Mouse (Mus musculus) kidney, adult 2 months (tissue): ENCODE results near the gene Mrgprg. TPM values are rescaled to one million over a fixed set of nuclear protein-coding genes. Genes with fewer than 3 reads are reported as not detected.

ENCODE experiments used
- DNase-seq: peaks from one replicate; pipeline ENCODE4 v3.0.0; 2021
- H3K27ac ChIP-seq: fragments of 200-500 bp; 2 replicates; pipeline ENCODE4 v1.5.1; 2012; ENCODE audit warnings: low read depth, low read length, control low read depth, inconsistent platforms; ENCODE audit not compliant: insufficient read depth
- H3K27me3 ChIP-seq: fragments of 200-500 bp; replicated peaks from 2 replicates; pipeline ENCODE4 v1.6.1; 2012; ENCODE audit warnings: mild to moderate bottlenecking, moderate library complexity, low read length, inconsistent platforms; ENCODE audit not compliant: control insufficient read depth, insufficient read depth
- H3K36me3 ChIP-seq: fragments of 200-500 bp; 2 replicates; pipeline ENCODE4 v1.6.1; 2012; ENCODE audit warnings: mild to moderate bottlenecking, moderate library complexity, low read length, inconsistent platforms; ENCODE audit not compliant: control insufficient read depth, insufficient read depth
- H3K4me1 ChIP-seq: fragments of 200-500 bp; 2 replicates; pipeline ENCODE4 v1.6.1; 2011; ENCODE audit warnings: low read length; ENCODE audit not compliant: control insufficient read depth, insufficient read depth
- H3K4me3 ChIP-seq: fragments of 200-500 bp; 2 replicates; pipeline ENCODE4 v1.5.1; 2011; ENCODE audit warnings: mild to moderate bottlenecking, low read depth, low read length, control low read depth; ENCODE audit not compliant: insufficient read depth
- CTCF ChIP-seq: fragments of 200-500 bp; conservative IDR thresholded peaks from 2 replicates; pipeline ENCODE4 v1.5.1; 2011; ENCODE audit warnings: low read depth, mild to moderate bottlenecking, control low read depth, low read length, moderate library complexity, mixed read lengths; ENCODE audit not compliant: insufficient read depth, insufficient read length
- POLR2A ChIP-seq: fragments of 200-500 bp; IDR thresholded peaks from one replicate; pipeline ENCODE4 v1.6.1; 2011; ENCODE audit warnings: low read depth, low read length, control low read depth
- WGBS: fragments of 180-500 bp; shearing (Covaris S2); methylation state at CpG from one replicate; pipeline ENCODE4 v1.1.7; 2018; 5-methylcytosine and 5-hydroxymethylcytosine counted together
- polyA plus RNA-seq: library from polyadenylated mRNA; depleted of rRNA; stranded (reverse); fragments of >200 nt; gene quantifications from 2 replicates; pipeline ENCODE4 v1.2.3, GENCODE M21; 2012

Mrgprg gene
- polyA plus RNA-seq, 1 experiment, result 1.1 TPM

DNA sequence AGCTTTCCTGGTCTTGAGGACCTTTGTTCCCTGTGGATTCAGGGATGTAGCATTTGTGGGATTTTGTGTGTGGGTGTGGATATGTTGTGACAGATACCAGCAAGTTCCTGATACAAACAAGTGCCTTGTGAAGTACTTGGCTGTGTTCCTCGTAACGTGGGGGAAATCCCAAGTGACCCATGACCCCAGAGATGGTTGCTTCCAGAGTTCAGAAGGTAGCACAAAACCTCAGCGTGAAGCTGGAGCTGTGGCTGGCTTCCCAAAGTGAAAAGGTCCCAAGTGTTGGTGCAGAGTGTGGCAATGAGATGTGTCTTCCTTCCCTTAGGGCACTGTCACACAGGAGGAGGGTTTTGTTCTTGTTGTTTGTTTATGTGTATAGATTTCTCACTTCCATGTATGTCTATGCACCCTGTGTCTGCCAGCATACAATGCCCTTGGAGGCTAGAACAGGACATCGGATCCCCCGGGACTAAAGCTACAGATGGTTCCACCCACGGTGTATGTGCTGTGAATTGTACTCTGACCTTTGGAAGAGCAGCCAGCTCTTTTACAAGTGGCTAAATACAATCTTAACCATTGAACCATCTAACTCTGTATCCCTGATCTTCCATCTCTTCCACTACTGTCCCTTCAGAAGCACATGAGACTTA, 25.7 kb upstream of the Mrgprg start:
- Histone ChIP-seq H3K36me3 (no peaks in the 10 kb centered on the region), H3K4me1 (peaks cover 8% of the 10 kb centered on the region), H3K27ac (peak overlapping the region; percentile 71), H3K27me3 (no peaks in the 10 kb centered on the region), H3K4me3 (no peak overlapping the region)
- TF ChIP-seq POLR2A (no peak), CTCF (no peak)
- peak; percentile 73 for DNase-seq
- 45% methylated on average over 6 of the region's 6 CpGs for WGBS

DNA sequence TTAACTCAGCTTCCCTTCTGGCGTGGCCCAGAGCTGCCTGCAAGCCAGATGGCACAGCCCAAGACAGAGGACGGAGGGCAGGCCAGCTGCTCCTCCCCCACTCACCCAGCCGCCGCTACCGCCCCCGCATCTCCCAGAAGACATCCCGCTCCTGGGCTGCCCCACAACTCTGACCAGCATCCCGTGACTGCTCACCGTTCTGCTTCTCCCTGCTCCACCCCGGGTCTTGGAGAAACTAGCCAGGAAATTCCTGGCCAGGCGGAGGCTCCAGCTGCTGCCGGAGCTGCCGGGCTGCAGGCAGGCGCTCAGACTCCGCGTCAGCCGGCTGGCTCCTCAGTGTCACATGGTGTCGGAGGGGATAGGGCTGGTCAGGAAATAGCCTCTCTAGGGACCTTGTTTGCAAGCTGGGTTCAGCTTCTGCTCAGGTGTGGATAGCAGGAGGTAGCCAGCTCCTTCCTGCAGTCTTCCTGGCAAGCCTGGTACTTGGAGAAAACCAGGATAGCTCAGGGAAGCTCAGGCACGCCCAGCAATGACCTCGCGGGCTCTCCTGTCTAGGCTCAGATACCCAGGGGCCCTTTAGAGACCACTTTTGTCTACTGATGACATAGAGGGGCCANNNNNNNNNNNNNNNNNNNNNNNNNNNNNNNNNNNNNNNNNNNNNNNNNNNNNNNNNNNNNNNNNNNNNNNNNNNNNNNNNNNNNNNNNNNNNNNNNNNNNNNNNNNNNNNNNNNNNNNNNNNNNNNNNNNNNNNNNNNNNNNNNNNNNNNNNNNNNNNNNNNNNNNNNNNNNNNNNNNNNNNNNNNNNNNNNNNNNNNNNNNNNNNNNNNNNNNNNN, 17.4 kb upstream of the Mrgprg start, which contains the start of gene Mrgpre:
Gene Mrgpre (minus strand): TSS at position 505 of the 834 bp plus-strand sequence.
- Histone ChIP-seq H3K27ac (peak within 1 kb of the TSS; percentile 34), H3K27me3 (no peaks in the 10 kb centered on the region), H3K36me3 (no peaks in the 10 kb centered on the region), H3K4me1 (peaks cover 14% of the 10 kb centered on the region), H3K4me3 (peak within 1 kb of the TSS; percentile 31)
- TF ChIP-seq POLR2A (no peak), CTCF (no peak)
- WGBS, result 4% methylated on average over 21 of the region's 21 CpGs
- DNase-seq, result peak; percentile 92

DNA sequence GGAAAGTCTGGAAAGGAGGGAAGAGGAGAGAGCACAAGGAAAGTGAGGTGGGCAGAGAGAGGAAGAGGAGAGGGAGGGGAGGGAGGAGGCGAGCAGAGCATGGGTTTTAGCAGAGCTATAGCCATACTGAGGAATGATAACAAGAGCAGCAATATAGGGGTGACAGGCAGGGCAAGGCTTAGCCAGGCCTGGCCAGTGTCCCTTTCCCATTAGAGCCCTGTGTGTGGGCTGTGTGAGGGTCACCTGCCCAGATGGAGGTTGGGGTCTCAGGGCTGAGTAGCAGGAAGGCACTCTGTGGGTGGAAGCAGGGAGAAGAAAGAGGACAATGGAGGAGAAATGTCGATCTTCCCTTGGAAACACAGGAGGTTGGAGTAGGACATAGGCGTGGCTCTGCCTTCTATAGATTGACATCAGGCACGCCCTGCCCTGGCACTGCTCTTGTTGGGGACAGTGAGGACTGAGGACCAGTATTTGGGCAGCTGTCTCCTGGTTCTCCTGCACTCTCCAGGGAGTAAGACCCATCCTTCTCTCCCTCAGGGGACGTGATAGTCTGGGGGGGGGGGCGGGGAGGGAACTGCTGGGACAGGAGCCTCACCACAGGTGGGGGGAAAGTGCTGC, 16.7 kb upstream of the Mrgprg start:
- H3K36me3 ChIP-seq, result no peaks in the 10 kb centered on the region
- no peak for TF ChIP-seq POLR2A
- TF ChIP-seq CTCF, result no peak
- H3K4me1 ChIP-seq, result peaks cover 14% of the 10 kb centered on the region
- H3K27me3 ChIP-seq, result no peaks in the 10 kb centered on the region
- DNase-seq, result peak; percentile 27
- H3K27ac ChIP-seq, result peak overlapping the region; percentile 34
- H3K4me3 ChIP-seq, result peak overlapping the region; percentile 31
- 39% methylated on average over 6 of the region's 6 CpGs for WGBS

GRCm38 (mm10) chr7:143777375-143777774, 10.6 kb upstream of the Mrgprg start:
- TF ChIP-seq CTCF (no peak), POLR2A (no peak)
- H3K4me1 ChIP-seq, result no peaks in the 10 kb centered on the region; the same call in 1 of the 2 replicates
- H3K4me3 ChIP-seq, result no peak overlapping the region
- peak overlapping the region; percentile 61; the same call in 1 of the 2 replicates for H3K27ac ChIP-seq
- 54% methylated on average over 2 of the region's 2 CpGs for WGBS
- DNase-seq, result peak; percentile 75
- no peaks in the 10 kb centered on the region for H3K27me3 ChIP-seq
- H3K36me3 ChIP-seq, result no peaks in the 10 kb centered on the region

GRCm38 (mm10) chr7:143776137-143776536, 9.3 kb upstream of the Mrgprg start:
- Histone ChIP-seq H3K27me3 (no peaks in the 10 kb centered on the region), H3K36me3 (no peaks in the 10 kb centered on the region), H3K27ac (no peak overlapping the region), H3K4me1 (no peaks in the 10 kb centered on the region; the same call in 1 of the 2 replicates), H3K4me3 (no peak overlapping the region)
- DNase-seq, result peak; percentile 34
- TF ChIP-seq CTCF, result no peak
- TF ChIP-seq POLR2A, result no peak
- 52% methylated on average over 3 of the region's 3 CpGs for WGBS

- Histone ChIP-seq H3K27me3 (no peaks in the 10 kb centered on the region), H3K27ac (no peak overlapping the region), H3K4me1 (no peaks in the 10 kb centered on the region), H3K36me3 (no peaks in the 10 kb centered on the region), H3K4me3 (no peak overlapping the region)
- WGBS, result 43% methylated on average over 1 of the region's 1 CpGs
- TF ChIP-seq POLR2A, result no peak
- peak; percentile 25 for DNase-seq
Measured at GRCm38 (mm10) chr7:143769461-143769860, 2.7 kb upstream of the Mrgprg start.

- H3K36me3 ChIP-seq, result no peaks in the 10 kb centered on the region
- no peaks in the 10 kb centered on the region for H3K27me3 ChIP-seq
- no peak overlapping the region for H3K27ac ChIP-seq
- DNase-seq, result no peak
- WGBS, result 82% methylated on average over 6 of the region's 6 CpGs
- TF ChIP-seq CTCF (no peak), POLR2A (no peak)
- H3K4me3 ChIP-seq, result no peak overlapping the region
- no peaks in the 10 kb centered on the region for H3K4me1 ChIP-seq
Measured at GRCm38 (mm10) chr7:143768267-143768666, 1.5 kb upstream of the Mrgprg start.
